Mouse (Mus musculus) limb, embryonic 13.5 days (tissue): ENCODE measurements around the gene Rbbp5. TPM values are rescaled to one million over a fixed set of nuclear protein-coding genes. Genes with fewer than 3 reads are reported as not detected.

Experiments used
- ATAC-seq: fragments of 200-750 bp; cut with Nextera tagmentation; 2 replicates; pipeline ENCODE4 v1.8.0; 2017; ENCODE audit warnings: low read depth, moderate number of reproducible peaks, moderate TSS enrichment; ENCODE audit not compliant: low FRiP score
- H3K27ac ChIP-seq: fragments of 300-500 bp; sonication (generic); 2 replicates; pipeline ENCODE4 v1.5.1; 2015; ENCODE audit warnings: inconsistent platforms, mild to moderate bottlenecking, moderate library complexity
- H3K27me3 ChIP-seq: fragments of 300-500 bp; sonication (generic); 2 replicates; pipeline ENCODE4 v1.6.1; 2015; ENCODE audit warnings: mild to moderate bottlenecking, inconsistent platforms
- H3K36me3 ChIP-seq: fragments of 300-500 bp; sonication (generic); 2 replicates; pipeline ENCODE4 v1.6.1; 2015; ENCODE audit warnings: inconsistent platforms, mild to moderate bottlenecking, moderate library complexity
- H3K4me1 ChIP-seq: fragments of 300-500 bp; sonication (generic); 2 replicates; pipeline ENCODE4 v1.6.1; 2015; ENCODE audit warnings: inconsistent platforms
- H3K4me2 ChIP-seq: fragments of 300-500 bp; sonication (generic); replicated peaks from 2 replicates; pipeline ENCODE4 v1.6.1; 2015; ENCODE audit warnings: inconsistent platforms, mild to moderate bottlenecking, moderate library complexity
- H3K4me3 ChIP-seq: fragments of 300-500 bp; sonication (generic); 2 replicates; pipeline ENCODE4 v1.5.1; 2015; ENCODE audit warnings: moderate library complexity, mild to moderate bottlenecking, inconsistent platforms
- H3K9ac ChIP-seq: fragments of 300-500 bp; sonication (generic); 2 replicates; pipeline ENCODE4 v1.6.1; 2015; ENCODE audit warnings: mild to moderate bottlenecking, inconsistent platforms
- H3K9me3 ChIP-seq: fragments of 300-500 bp; sonication (generic); 2 replicates; pipeline ENCODE4 v1.6.1; 2016; ENCODE audit warnings: inconsistent platforms
- WGBS: fragments of 180-500 bp; shearing (Covaris S2); methylation state at CpG from one replicate; pipeline ENCODE4 v1.1.7; 2015; 5-methylcytosine and 5-hydroxymethylcytosine counted together
- polyA plus RNA-seq: library from polyadenylated mRNA; unstranded; fragments of >200 nt; fragmentation: Nextera tagmentation; extraction: Ambion mirVana; gene quantifications from 2 replicates; pipeline ENCODE4 v1.2.1, GENCODE M21; 2015

The Rbbp5 gene
- polyA plus RNA-seq, 1 experiment from 2014 or later: 55.2 TPM

GRCm38 (mm10) chr1:132542762-132543306, 65.7 kb downstream of the Rbbp5 start, which contains the start of gene Cntn2:
Gene Cntn2 (minus strand): TSS chr1:132543256.
- peak within 1 kb of the TSS; percentile 29 for H3K4me3 ChIP-seq
- H3K27me3 ChIP-seq: peaks cover 78% of the 10 kb centered on the region
- peak within 1 kb of the TSS; percentile 25; the same call in 1 of the 2 replicates for H3K9ac ChIP-seq
- H3K36me3 ChIP-seq: no peaks in the 10 kb centered on the region
- 1% methylated on average over 30 of the region's 30 CpGs for WGBS
- H3K9me3 ChIP-seq: no peaks in the 10 kb centered on the region
- H3K4me1 ChIP-seq: peaks cover 23% of the 10 kb centered on the region
- no peak for ATAC-seq
- no peak within 1 kb of the TSS for H3K27ac ChIP-seq
- peak within 1 kb of the TSS; percentile 59 for H3K4me2 ChIP-seq

GRCm38 (mm10) chr1:132543789-132544188, 66.6 kb downstream of the Rbbp5 start:
- Histone ChIP-seq H3K9ac (no peak overlapping the region), H3K4me3 (no peak overlapping the region), H3K9me3 (no peaks in the 10 kb centered on the region), H3K27ac (no peak overlapping the region), H3K4me2 (no peak overlapping the region), H3K27me3 (peaks cover 75% of the 10 kb centered on the region), H3K36me3 (no peaks in the 10 kb centered on the region), H3K4me1 (peaks cover 23% of the 10 kb centered on the region)
- ATAC-seq: no peak
- 72% methylated on average over 8 of the region's 8 CpGs for WGBS

Other genes starting within 250 kb of the Rbbp5 start
- gene Gm10188, start 247.6 kb upstream of the Rbbp5 start, polyA plus RNA-seq: not detected in 2 replicates
- 0.09 and 0.11 TPM in 2 replicates for gene Klhdc8a, start 178.7 kb upstream of the Rbbp5 start, polyA plus RNA-seq
- gene Nuak2, start 161.2 kb upstream of the Rbbp5 start, polyA plus RNA-seq: 1.2 and 1.4 TPM in 2 replicates
- 12.0 and 14.4 TPM in 2 replicates for gene Tmcc2, start 86.1 kb upstream of the Rbbp5 start, polyA plus RNA-seq
- 15.8 and 18.0 TPM in 2 replicates for gene Dstyk, start 59.8 kb upstream of the Rbbp5 start, polyA plus RNA-seq
- 1.7 and 2.0 TPM in 2 replicates for gene Tmem81, start 28.9 kb downstream of the Rbbp5 start, polyA plus RNA-seq
- gene Cntn2, start 65.9 kb downstream of the Rbbp5 start, polyA plus RNA-seq: 0.94 and 0.95 TPM in 2 replicates